Comparison of ENCODE assay signal across 11 mouse cellular contexts in the genomic region with DNA sequence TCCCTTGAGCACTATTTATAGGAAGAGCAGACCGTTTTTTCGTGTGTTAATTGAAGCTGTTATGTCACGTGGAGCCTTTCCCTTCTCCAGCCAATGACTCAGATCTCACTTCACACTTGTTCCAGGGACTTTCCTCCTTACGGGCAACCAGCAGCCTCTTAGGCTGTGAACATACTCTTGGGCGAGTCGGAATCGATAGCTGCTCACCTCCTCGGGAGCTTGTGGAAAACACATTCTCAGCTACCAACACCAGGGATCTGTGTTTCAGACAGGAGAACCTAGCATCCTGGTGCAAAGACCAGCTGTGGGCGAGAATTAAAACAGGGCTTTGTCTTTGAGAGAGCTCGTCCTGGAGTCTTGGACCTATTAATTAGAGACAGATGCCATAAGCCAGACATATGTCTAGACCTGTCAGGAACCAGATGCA.
DNase-seq lines count a peak whose midpoint lies in the region; ATAC-seq lines count a peak whose summit lies in the region.
"Had no signal": no experiment of that assay in that cellular context is flagged by ENCODE, and none has a peak within 500 bp of the region (broad histone marks: within the 10 kb centered on the region; RNA-seq: fewer than 3 reads in every experiment).

No protein-coding gene starts in this region.

- H3K4me3 ChIP-seq in embryonic facial prominence, embryonic 13.5 days: no peak overlapping the region
- no peak overlapping the region for H3K4me3 ChIP-seq in hindbrain, embryonic 15.5 days
- H3K4me3 ChIP-seq in midbrain, embryonic 13.5 days (replicated peaks): no peak overlapping the region
- H3K4me3 ChIP-seq: liver, embryonic 15.5 days had no signal

- peaks cover 19% of the 10 kb centered on the region for H3K4me1 ChIP-seq in embryonic facial prominence, embryonic 13.5 days
- H3K4me1 ChIP-seq in hindbrain, embryonic 15.5 days (replicated peaks): peaks cover 29% of the 10 kb centered on the region
- H3K4me1 ChIP-seq in midbrain, embryonic 13.5 days (replicated peaks): peaks cover 22% of the 10 kb centered on the region
- H3K4me1 ChIP-seq: liver, embryonic 15.5 days had no signal

- DNase-seq in left cerebral cortex, adult 9 months (ENCODE audit: low spot score in 2 of 2): peak; percentile 25 to 43
- DNase-seq in left cerebral cortex, adult 8-10 months (ENCODE audit: low spot score in 2 of 2): no peak
- DNase-seq in right cerebral cortex, postnatal 36 days (ENCODE audit: low spot score in 2 of 2): peak; percentile 10 to 21
- DNase-seq in cerebellum, postnatal 4 days (ENCODE audit: low spot score in 2 of 2): no peak
- DNase-seq: adrenal gland, postnatal 36 days; kidney, adult 18-20 months had no signal

- 24% methylated on average over 10 of the region's 10 CpGs for WGBS in embryonic facial prominence, embryonic 13.5 days
- WGBS in hindbrain, embryonic 15.5 days: 41% methylated on average over 10 of the region's 10 CpGs
- WGBS in midbrain, embryonic 13.5 days: 73% methylated on average over 10 of the region's 10 CpGs

- H3K9ac ChIP-seq in embryonic facial prominence, embryonic 13.5 days: no peak overlapping the region
- H3K9ac ChIP-seq in hindbrain, embryonic 15.5 days: no peak overlapping the region
- H3K9ac ChIP-seq in midbrain, embryonic 13.5 days (replicated peaks): no peak overlapping the region
- H3K9ac ChIP-seq: liver, embryonic 15.5 days had no signal

- no peaks in the 10 kb centered on the region for H3K36me3 ChIP-seq in embryonic facial prominence, embryonic 13.5 days
- H3K36me3 ChIP-seq in hindbrain, embryonic 15.5 days: no peaks in the 10 kb centered on the region
- no peaks in the 10 kb centered on the region for H3K36me3 ChIP-seq in midbrain, embryonic 13.5 days
- H3K36me3 ChIP-seq: liver, embryonic 15.5 days had no signal

- H3K27ac ChIP-seq in embryonic facial prominence, embryonic 13.5 days: peak overlapping the region; percentile 28; the same call in 1 of the 2 replicates
- no peak overlapping the region for H3K27ac ChIP-seq in hindbrain, embryonic 15.5 days (replicated peaks)
- H3K27ac ChIP-seq in midbrain, embryonic 13.5 days: no peak overlapping the region
- H3K27ac ChIP-seq: liver, embryonic 15.5 days had no signal

- no peaks in the 10 kb centered on the region for H3K9me3 ChIP-seq in embryonic facial prominence, embryonic 13.5 days
- no peaks in the 10 kb centered on the region for H3K9me3 ChIP-seq in hindbrain, embryonic 15.5 days
- no peaks in the 10 kb centered on the region for H3K9me3 ChIP-seq in midbrain, embryonic 13.5 days
- H3K9me3 ChIP-seq: liver, embryonic 15.5 days had no signal

- 0 out of 2 replicates have a peak overlapping the region, but pooled peaks have one; percentile 22 for H3K4me2 ChIP-seq in embryonic facial prominence, embryonic 13.5 days
- 0 out of 2 replicates have a peak overlapping the region, but pooled peaks have one; percentile 5 for H3K4me2 ChIP-seq in hindbrain, embryonic 15.5 days
- H3K4me2 ChIP-seq in midbrain, embryonic 13.5 days (replicated peaks): no peak overlapping the region
- H3K4me2 ChIP-seq: liver, embryonic 15.5 days had no signal

- no peaks in the 10 kb centered on the region for H3K27me3 ChIP-seq in embryonic facial prominence, embryonic 13.5 days
- no peaks in the 10 kb centered on the region for H3K27me3 ChIP-seq in hindbrain, embryonic 15.5 days
- H3K27me3 ChIP-seq in midbrain, embryonic 13.5 days: no peaks in the 10 kb centered on the region
- H3K27me3 ChIP-seq: liver, embryonic 15.5 days had no signal

- no peak for ATAC-seq in embryonic facial prominence, embryonic 13.5 days (ENCODE audit: insufficient number of reproducible peaks, insufficient read depth, low FRiP score, low TSS enrichment, low read depth)
- peak; percentile 46; the same call in 1 of the 2 replicates for ATAC-seq in hindbrain, embryonic 15.5 days (ENCODE audit: low FRiP score, low read depth)
- no peak for ATAC-seq in midbrain, embryonic 13.5 days
- ATAC-seq in inflammation-experienced regulatory T-cells, adult 6 months: no peak

Comparison
In these comparisons a context has a peak if more than half of its experiments do, and no peak if none do; other contexts are left out.
1. DNase-seq: peak in left cerebral cortex, adult 9 months (2 of 2) and right cerebral cortex, postnatal 36 days (2 of 2); none in left cerebral cortex, adult 8-10 months (0 of 2) and cerebellum, postnatal 4 days (0 of 2).